Mouse (Mus musculus): Measurements from ENCODE around the gene Mrpl41. TPM values are rescaled to one million over a fixed set of nuclear protein-coding genes. Genes with fewer than 3 reads are reported as not detected.

Mrpl41 gene
- total RNA-seq, 2 experiments from 2014 or later = 46.3 to 69.8 TPM

DNA sequence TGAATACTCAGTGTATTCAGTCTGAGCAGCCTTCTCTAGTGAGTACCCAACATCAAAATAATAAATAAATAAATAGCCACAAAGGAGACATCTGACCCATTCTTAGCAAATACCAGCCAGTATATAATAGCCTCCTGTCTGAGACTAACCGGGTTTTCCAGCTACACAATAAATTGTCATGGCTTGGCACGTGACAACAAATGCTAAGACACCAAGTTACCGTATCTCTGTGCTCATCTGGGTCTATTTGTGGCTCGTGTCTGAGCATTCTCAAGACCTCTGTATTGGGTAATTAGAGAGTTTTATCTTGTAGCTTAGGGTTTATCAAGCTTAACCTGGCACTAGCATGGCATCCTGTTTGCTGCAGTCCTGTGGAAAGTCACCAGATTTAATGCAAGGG, 32.8 kb downstream of the Mrpl41 start:
- ATAC-seq (ENCODE audit: poor library complexity, severe bottlenecking) = no peak

DNA sequence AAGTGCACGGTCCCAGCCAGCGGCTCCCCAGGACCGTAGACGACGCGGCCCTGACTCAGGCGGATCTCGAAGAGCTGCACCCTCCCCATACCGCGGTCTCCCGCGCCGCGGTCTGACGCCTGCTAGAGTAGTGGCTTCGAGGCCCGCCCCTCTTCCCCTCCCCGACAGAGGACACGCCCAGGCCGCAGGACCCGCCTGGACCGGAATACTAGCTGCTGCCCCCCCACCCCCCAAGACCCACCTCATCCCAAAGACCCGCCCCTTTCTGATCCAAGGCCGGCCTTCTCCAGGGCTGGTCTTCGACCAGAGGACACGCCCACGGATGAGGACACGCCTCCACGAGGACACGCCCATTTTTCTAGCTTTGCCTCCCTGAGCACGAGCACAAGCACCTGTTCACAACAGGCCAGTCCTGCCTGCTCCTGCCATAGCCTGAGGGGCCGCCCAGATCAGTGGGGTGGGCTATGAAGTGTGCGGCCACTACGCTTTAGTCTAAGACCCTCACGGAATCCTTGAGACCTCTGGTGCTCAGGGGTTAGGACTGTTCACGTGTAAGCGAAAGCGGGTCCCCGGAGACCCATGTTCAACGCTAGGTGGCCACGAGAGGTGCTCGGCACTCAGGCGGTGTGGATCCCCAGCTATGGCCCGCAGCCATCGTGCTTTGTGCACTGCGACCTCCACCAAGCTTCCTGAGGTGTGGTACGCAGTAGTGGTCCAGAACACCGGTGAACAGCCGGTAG, 39.7 kb downstream of the Mrpl41 start, which contains the start of gene Arrdc1:
Arrdc1 (minus strand) TSS at position 196 of the 740 bp plus-strand sequence.
- peak; percentile 90 for ATAC-seq (ENCODE audit: poor library complexity, severe bottlenecking)

DNA sequence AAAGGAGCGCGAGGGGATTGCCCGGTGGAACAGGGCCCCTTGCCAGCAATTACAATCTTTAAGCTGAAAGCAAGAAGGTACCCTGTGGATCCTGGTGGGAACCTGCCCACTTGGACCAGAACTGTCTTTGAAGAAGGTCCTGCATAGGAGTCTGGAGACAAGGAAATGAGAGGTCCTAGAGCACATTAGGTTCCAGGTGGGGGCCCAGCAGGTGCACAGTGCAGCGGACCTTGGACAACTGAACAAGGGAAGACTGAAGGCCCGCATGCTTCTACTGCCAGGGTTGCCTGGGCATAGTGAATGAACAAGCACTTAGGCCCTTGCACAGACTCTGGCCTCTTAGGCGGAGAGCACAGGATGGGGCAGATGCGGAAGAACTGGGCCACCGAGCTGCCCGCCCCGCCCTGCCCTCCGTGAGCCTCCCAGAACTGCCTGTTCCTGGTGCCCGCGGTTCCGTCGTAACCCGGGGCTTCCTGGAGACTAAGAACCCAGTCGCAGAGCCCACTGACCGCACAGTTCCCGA, 40.4 kb downstream of the Mrpl41 start:
- peak; percentile 64 for ATAC-seq (ENCODE audit: poor library complexity, severe bottlenecking)

DNA sequence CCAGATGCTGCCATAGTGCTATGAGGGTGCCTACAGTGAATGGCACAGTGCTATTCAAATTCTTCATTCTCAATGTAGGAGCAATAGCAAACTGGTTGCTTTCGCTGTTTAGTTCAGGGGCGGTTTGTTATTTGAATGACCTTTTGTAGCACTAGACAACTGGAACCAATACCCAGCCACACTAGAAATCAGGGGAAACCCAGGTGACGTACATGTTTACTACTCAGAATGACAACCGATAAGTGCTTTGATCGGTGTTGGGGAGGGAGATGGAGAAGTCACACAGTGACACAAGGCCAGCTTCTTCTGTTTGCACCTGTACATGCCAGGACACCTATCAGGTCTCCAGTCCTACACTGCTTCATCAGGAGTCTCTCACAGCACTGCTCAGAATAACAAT, 45.3 kb downstream of the Mrpl41 start:
- no peak for ATAC-seq (ENCODE audit: poor library complexity, severe bottlenecking)

DNA sequence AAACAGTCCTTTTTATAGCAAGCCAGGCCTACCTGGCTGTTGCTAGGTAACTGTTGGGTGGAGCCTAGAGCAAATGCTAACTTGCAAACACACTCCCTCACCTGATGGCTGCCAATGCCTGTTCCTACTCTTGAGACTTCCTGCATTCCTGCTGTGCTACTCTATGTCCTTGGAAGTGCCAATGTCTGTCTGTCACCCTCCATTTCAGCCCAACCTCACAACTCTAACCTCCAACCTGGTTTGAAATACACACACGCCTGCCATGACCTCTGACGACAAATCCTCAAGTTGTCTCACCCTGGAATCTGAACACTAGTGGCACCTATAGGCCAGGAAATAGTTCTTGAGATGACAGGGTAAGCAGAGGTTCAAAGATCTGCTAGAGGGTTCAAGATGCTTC, 45.8 kb downstream of the Mrpl41 start:
- no peak for ATAC-seq (ENCODE audit: poor library complexity, severe bottlenecking)

DNA sequence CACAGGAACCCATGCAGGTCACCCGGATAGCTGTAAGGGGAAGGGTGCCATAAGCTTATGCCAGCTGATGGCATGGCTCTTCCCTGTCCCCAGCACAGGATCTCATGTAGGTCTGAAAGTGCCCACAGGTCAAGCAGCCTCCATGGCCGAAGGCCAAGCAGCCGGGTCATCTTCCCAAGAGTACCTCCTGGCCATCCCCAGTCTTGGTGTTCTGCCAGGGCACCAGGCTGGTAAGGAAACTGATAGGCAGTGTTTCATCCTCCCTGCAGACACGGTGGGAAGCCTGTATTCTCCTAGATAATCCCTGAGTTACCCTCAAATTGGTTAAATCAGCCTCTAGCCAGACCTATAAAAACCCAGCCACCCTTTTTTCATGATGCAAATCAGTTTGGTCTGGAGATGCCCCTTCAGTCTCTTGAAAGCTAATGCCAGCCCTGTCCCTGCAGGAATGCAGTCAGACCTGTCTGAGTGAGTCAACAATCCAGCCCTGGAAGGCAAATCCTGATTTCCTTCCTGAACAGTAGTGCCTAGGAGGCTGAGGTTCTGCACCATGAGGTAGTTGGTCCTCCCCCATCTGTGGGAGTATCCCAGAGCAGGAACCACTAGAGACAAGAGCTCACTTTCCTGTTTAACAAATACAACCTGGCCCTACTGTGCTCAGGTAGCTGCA, 47.0 kb downstream of the Mrpl41 start:
- ATAC-seq (ENCODE audit: poor library complexity, severe bottlenecking) = no peak

DNA sequence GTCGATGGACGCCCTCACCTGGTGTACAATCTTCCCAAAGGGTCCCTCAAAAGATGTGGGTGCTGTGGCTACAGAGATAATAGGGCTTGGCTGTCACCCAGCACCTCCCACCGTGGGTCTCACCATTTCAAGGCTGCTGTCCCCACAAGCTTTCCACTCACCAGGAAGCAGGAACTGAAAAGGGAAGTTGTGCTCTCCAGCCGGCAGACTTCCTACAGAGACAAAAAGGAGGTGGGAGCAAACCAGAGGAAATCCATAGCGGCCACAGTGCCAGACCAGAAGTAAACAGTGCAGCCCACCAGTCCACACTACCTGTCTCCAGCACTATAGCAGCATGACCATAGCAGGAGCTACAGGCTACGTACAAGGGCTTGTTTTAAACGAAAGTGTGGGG, 47.9 kb downstream of the Mrpl41 start:
- peak; percentile 67 for ATAC-seq (ENCODE audit: poor library complexity, severe bottlenecking)

DNA sequence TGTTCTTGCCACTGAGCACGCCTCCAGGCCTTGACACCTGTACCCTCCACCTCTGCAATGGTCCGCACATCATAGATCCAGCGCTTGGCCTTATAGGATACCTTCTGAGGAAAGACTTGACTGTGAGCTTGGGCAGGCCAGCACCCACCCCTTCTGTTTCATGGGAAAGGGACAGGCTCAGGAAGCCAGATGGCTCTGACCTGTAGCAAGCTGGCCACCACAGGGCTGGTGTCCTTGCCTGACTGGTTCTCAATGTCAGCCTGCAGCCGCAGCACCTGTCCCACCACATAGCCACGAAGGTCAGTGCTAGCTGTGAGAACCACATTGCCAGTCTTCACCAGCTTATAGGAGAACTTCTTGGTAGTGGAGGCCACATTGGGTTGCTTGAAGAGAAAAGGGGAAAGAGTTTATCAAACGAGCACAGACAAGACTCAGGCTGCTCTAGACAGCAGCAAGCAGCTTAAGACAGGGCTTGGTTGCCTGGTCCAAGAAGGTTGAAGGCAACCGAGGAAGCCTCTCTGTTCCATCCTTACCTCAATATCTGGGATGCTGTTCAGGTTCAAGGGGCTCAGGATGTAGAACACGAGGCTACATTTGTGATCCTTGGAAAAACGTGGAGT, 48.4 kb downstream of the Mrpl41 start:
- no peak for ATAC-seq (ENCODE audit: poor library complexity, severe bottlenecking)

DNA sequence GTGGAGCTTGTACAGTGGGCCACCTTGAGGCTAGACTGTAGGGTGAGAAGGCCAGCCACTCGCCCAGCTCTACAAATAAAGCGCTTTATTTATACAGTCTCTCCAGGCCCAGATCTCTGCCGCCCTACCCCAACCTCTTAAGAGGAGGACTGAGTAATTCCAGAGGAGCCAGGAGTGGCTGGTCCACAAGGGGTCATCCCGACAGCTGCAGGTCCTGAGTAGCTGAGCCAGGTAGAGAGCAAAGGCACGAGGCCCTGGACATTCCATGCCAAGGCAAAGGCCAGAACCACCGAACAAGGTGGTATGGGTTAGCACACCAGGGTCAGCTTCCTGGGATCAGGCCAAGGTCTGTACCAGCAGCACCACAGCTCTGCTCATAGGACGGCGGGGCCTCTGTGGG, 49.6 kb downstream of the Mrpl41 start:
- no peak for ATAC-seq (ENCODE audit: poor library complexity, severe bottlenecking)

Other genes with a start within 250 kb of the Mrpl41 start
- gene Cacna1b, start 211.9 kb downstream of the Mrpl41 start, total RNA-seq (2015) = 0.02 TPM in 1 of 2 replicates, not detected in the other
- gene Cacna1b, start 211.9 kb downstream of the Mrpl41 start, total RNA-seq (2017) = not detected in 2 replicates
- gene Ehmt1, start 55.5 kb downstream of the Mrpl41 start, total RNA-seq (2015) = 26.2 and 30.7 TPM in 2 replicates
- 49.7 and 69.3 TPM in 2 replicates for gene Ehmt1, start 55.5 kb downstream of the Mrpl41 start, total RNA-seq (2017)
- gene Arrdc1, start 39.8 kb downstream of the Mrpl41 start, total RNA-seq (2015) = 47.2 and 53.9 TPM in 2 replicates
- gene Arrdc1, start 39.8 kb downstream of the Mrpl41 start, total RNA-seq (2017) = 106 and 108 TPM in 2 replicates
- gene Zmynd19, start 25.3 kb downstream of the Mrpl41 start, total RNA-seq (2015) = 6.0 and 6.4 TPM in 2 replicates
- gene Zmynd19, start 25.3 kb downstream of the Mrpl41 start, total RNA-seq (2017) = 17.4 TPM in 2 replicates
- gene Dph7, start 12.7 kb downstream of the Mrpl41 start, total RNA-seq (2015) = 6.7 and 9.4 TPM in 2 replicates
- 6.7 and 8.8 TPM in 2 replicates for gene Dph7, start 12.7 kb downstream of the Mrpl41 start, total RNA-seq (2017)
- gene Pnpla7, start 935 bp upstream of the Mrpl41 start, total RNA-seq (2015) = 43.7 and 55.6 TPM in 2 replicates
- 38.3 and 38.5 TPM in 2 replicates for gene Pnpla7, start 935 bp upstream of the Mrpl41 start, total RNA-seq (2017)
- gene Nsmf, start 79.3 kb upstream of the Mrpl41 start, total RNA-seq (2015) = 6.0 and 6.9 TPM in 2 replicates
- gene Nsmf, start 79.3 kb upstream of the Mrpl41 start, total RNA-seq (2017) = 6.4 and 10.8 TPM in 2 replicates
- gene Entpd8, start 105.2 kb upstream of the Mrpl41 start, total RNA-seq (2015) = not detected in 2 replicates
- gene Entpd8, start 105.2 kb upstream of the Mrpl41 start, total RNA-seq (2017) = not detected in 2 replicates
- gene Noxa1, start 120.1 kb upstream of the Mrpl41 start, total RNA-seq (2015) = not detected in 2 replicates
- gene Noxa1, start 120.1 kb upstream of the Mrpl41 start, total RNA-seq (2017) = not detected in 2 replicates
- gene Nrarp, start 205.7 kb upstream of the Mrpl41 start, total RNA-seq (2015) = 1.1 TPM in 1 of 2 replicates, not detected in the other
- gene Nrarp, start 205.7 kb upstream of the Mrpl41 start, total RNA-seq (2017) = 0.22 and 0.28 TPM in 2 replicates
- gene Tor4a, start 221.8 kb upstream of the Mrpl41 start, total RNA-seq (2015) = 17.4 and 19.7 TPM in 2 replicates
- gene Tor4a, start 221.8 kb upstream of the Mrpl41 start, total RNA-seq (2017) = 25.1 and 29.6 TPM in 2 replicates
- 21.4 and 23.8 TPM in 2 replicates for gene Nelfb, start 236.4 kb upstream of the Mrpl41 start, total RNA-seq (2015)
- gene Nelfb, start 236.4 kb upstream of the Mrpl41 start, total RNA-seq (2017) = 30.1 and 36.5 TPM in 2 replicates
- gene Stpg3, start 239.5 kb upstream of the Mrpl41 start, total RNA-seq (2015) = not detected in 2 replicates
- not detected in 2 replicates for gene Stpg3, start 239.5 kb upstream of the Mrpl41 start, total RNA-seq (2017)
- 0.20 and 0.57 TPM in 2 replicates for gene Fam166a, start 243.6 kb upstream of the Mrpl41 start, total RNA-seq (2015)
- gene Fam166a, start 243.6 kb upstream of the Mrpl41 start, total RNA-seq (2017) = not detected in 2 replicates
- gene Tubb4b, start 249.6 kb upstream of the Mrpl41 start, total RNA-seq (2015) = 269 and 285 TPM in 2 replicates
- gene Tubb4b, start 249.6 kb upstream of the Mrpl41 start, total RNA-seq (2017) = 371 and 385 TPM in 2 replicates